Comparison of ENCODE assay signal across 8 mouse cellular contexts in the genomic region with DNA sequence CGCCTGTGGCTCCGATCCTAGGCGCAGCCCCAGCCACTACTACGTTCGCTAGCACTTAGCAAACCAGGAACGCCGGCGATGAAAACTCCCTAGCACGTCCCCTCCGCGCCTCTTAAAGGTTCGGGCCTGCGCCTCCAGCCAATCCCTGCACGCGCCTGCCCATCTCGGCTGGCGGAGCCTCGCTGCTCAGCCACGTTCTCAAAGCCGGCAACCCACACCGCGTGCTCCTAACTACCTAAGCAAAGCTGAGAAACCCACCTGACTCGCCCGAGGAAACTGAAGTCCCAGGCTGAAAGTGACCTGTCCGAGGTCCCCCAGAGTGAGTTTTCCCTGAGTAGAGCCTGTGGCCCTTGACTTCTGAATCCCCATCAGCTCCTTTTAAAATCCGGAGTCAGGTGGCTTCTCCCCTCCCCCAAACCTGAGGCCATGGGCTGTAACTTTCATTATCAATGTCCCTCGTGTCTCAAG. TPM values are rescaled to one million over a fixed set of nuclear protein-coding genes. Genes with fewer than 3 reads are reported as not detected.
A peak's percentile ranks its signal among the peaks of the same experiment; 100 is the strongest.
DNase-seq lines count a peak whose midpoint lies in the region; ATAC-seq and TF ChIP-seq lines count a peak whose summit lies in the region.

A gene (minus strand): TSS at position 89 of the 468 bp plus-strand sequence.

- peak; percentile 60; the same call in 1 of the 2 replicates for ATAC-seq in megakaryocyte-erythroid progenitor cell, adult 5-6 weeks (replicated peaks; ENCODE audit: low FRiP score, low TSS enrichment, poor library complexity, severe bottlenecking)

- 2% methylated on average over 27 of the region's 27 CpGs for WGBS in small intestine, adult 2 months

- peaks cover 10% of the 10 kb centered on the region for H3K36me3 ChIP-seq in small intestine, adult 2 months (ENCODE audit: control insufficient read depth, insufficient read depth, low read length)

- TF ChIP-seq CTCF in cortical plate, adult 2 months (IDR thresholded peaks at IDR 0.05; ENCODE audit: extremely low read depth, insufficient read depth, low read length), result no peak
- TF ChIP-seq CTCF in small intestine, adult 2 months (IDR thresholded peaks at IDR 0.05; ENCODE audit: extremely low read depth, insufficient read length, insufficient replicate concordance, low read depth, low read length), result no peak

- peak within 1 kb of the TSS; percentile 53 for H3K27ac ChIP-seq in cortical plate, adult 2 months (ENCODE audit: insufficient read depth, low read length)
- H3K27ac ChIP-seq in small intestine, adult 2 months (ENCODE audit: insufficient read depth, low read depth, low read length), result peak within 1 kb of the TSS; percentile 26

- peak within 1 kb of the TSS; percentile 39 for H3K4me3 ChIP-seq in cortical plate, adult 2 months (ENCODE audit: insufficient read depth, low read length)
- H3K4me3 ChIP-seq in small intestine, adult 2 months (ENCODE audit: low read depth, low read length), result peak within 1 kb of the TSS; percentile 74

- intact Hi-C loops in left cerebral cortex, postnatal 4 days (cut with DNase I), result no loop called here

- TF ChIP-seq POLR2A in cortical plate, adult 2 months (IDR thresholded peaks at IDR 0.05; ENCODE audit: extremely low read depth, insufficient read depth, low read length), result peak; percentile 82
- TF ChIP-seq POLR2A in small intestine, adult 2 months (IDR thresholded peaks at IDR 0.05; ENCODE audit: low read depth, low read length), result peak; percentile 88

- DNase-seq in cerebellum, adult 18-20 months, result peak; percentile 25 to 40
- DNase-seq in cerebellum, adult 9-11 months, result no peak
- peak; percentile 41 to 55 for DNase-seq in heart, adult 18-20 months
- peak; percentile 60 for DNase-seq in kidney, adult 11 months
- peak; percentile 55 for DNase-seq in left cerebral cortex, postnatal 4 days

- peaks cover 2% of the 10 kb centered on the region; the same call in 1 of the 2 replicates for H3K4me1 ChIP-seq in cortical plate, adult 2 months (ENCODE audit: control insufficient read depth, insufficient read depth, low read length)
- H3K4me1 ChIP-seq in small intestine, adult 2 months (ENCODE audit: control insufficient read depth, insufficient read depth, insufficient read length, low read length), result peaks cover 22% of the 10 kb centered on the region

- no peaks in the 10 kb centered on the region; the same call in 1 of the 2 replicates for H3K27me3 ChIP-seq in small intestine, adult 2 months (ENCODE audit: control insufficient read depth, insufficient read depth, low read length)

RNA-seq across cellular contexts. Expression of the gene that starts here (rescaled TPM):
- polyA plus RNA-seq in cortical plate, adult 2 months (2012; rRNA removed), result 36.1 and 37.3 TPM in 2 replicates
- total RNA-seq in heart, adult 18-20 months (2021), result 1 to 10 TPM in 1 of 2 experiments, not detected in 1; 2.8 TPM
- total RNA-seq in left cerebral cortex, postnatal 4 days (2021), result 10 to 100 TPM; 35.4 TPM
- total RNA-seq in megakaryocyte-erythroid progenitor cell, adult 5-6 weeks (2014; fragmentation: Nextera tagmentation), result not detected in 2 replicates
- not detected in 2 replicates for total RNA-seq in megakaryocyte-erythroid progenitor cell, adult 5-6 weeks (2017)
- polyA plus RNA-seq in small intestine, adult 2 months (2012; rRNA removed), result 23.8 and 28.0 TPM in 2 replicates

Comparison
In these comparisons a context has a peak if more than half of its experiments do, and no peak if none do; other contexts are left out.
1. RNA of the gene that starts here (total RNA-seq): 35.4 TPM in left cerebral cortex, postnatal 4 days; 2.8 TPM in heart, adult 18-20 months and not detected in megakaryocyte-erythroid progenitor cell, adult 5-6 weeks; every median in the first group is over 4 times any median in the second.
2. Peak in ATAC-seq in megakaryocyte-erythroid progenitor cell, adult 5-6 weeks; RNA of the gene not detected or under 1 TPM.